Comparison of ENCODE assay signal across 26 mouse cellular contexts in genomic region chr4:149150721-149151120, GRCm38 (mm10). TPM values are rescaled to one million over a fixed set of nuclear protein-coding genes. Genes with fewer than 3 reads are reported as not detected.
DNase-seq lines count a peak whose midpoint lies in the region; ATAC-seq and TF ChIP-seq lines count a peak whose summit lies in the region.
"Had no signal": no experiment of that assay in that cellular context is flagged by ENCODE, and none has a peak within 500 bp of the region (broad histone marks: within the 10 kb centered on the region; RNA-seq: fewer than 3 reads in every experiment).

No protein-coding gene starts in this region.

- no peaks in the 10 kb centered on the region for H3K79me2 ChIP-seq in myocyte (ENCODE audit: control insufficient read depth, insufficient read depth)

- TF ChIP-seq POLR2A in myocyte (IDR thresholded peaks at IDR 0.05; ENCODE audit: insufficient read length, low read depth), result no peak

- no peak overlapping the region for H3K4me3 ChIP-seq in hindbrain, embryonic 12.5 days
- H3K4me3 ChIP-seq in hindbrain, embryonic 14.5 days (replicated peaks; ENCODE audit: low read length), result no peak overlapping the region
- no peak overlapping the region for H3K4me3 ChIP-seq in liver, embryonic 16.5 days (ENCODE audit: low read depth, low read length)
- H3K4me3 ChIP-seq in liver, embryonic 12.5 days, result no peak overlapping the region
- no peak overlapping the region for H3K4me3 ChIP-seq in brown adipose tissue, adult 24 weeks (ENCODE audit: insufficient read depth, low read depth, low read length)
- no peak overlapping the region for H3K4me3 ChIP-seq in myocyte
- H3K4me3 ChIP-seq: embryonic facial prominence, embryonic 12.5 days; embryonic facial prominence, embryonic 15.5 days; heart, embryonic 12.5 days; heart, embryonic 15.5 days; intestine, embryonic 15.5 days had no signal

- DNase-seq in hindbrain, embryonic 14.5 days (ENCODE audit: low spot score), result no peak
- no peak for DNase-seq in heart, postnatal 25 days (ENCODE audit: low spot score)
- DNase-seq: cerebellum, adult 11 months; cerebellum, adult 2 months; cerebellum, adult 9-11 months; cerebellum, postnatal 25 days; forebrain, postnatal 0 days; gastrocnemius, postnatal 36 days; heart, postnatal 10 days; heart, postnatal 4 days had no signal

- peaks cover 67% of the 10 kb centered on the region for H3K36me3 ChIP-seq in hindbrain, embryonic 12.5 days
- H3K36me3 ChIP-seq in hindbrain, embryonic 14.5 days (replicated peaks; ENCODE audit: control insufficient read depth, insufficient read depth), result peaks cover 68% of the 10 kb centered on the region
- peaks cover 27% of the 10 kb centered on the region for H3K36me3 ChIP-seq in liver, embryonic 16.5 days (ENCODE audit: control insufficient read depth, insufficient read depth)
- peaks cover 67% of the 10 kb centered on the region for H3K36me3 ChIP-seq in liver, embryonic 12.5 days
- H3K36me3 ChIP-seq in myocyte (ENCODE audit: control insufficient read depth, insufficient read depth), result peaks cover 41% of the 10 kb centered on the region

- intact Hi-C loops in heart, postnatal 25 days (cut with DNase I), result loop anchor here (10.0 kb wide), 1 partner anchor 464 kb away; no protein-coding TSS in a partner anchor

- 93% methylated on average over 11 of the region's 11 CpGs for WGBS in hindbrain, embryonic 12.5 days
- WGBS in hindbrain, embryonic 14.5 days, result 95% methylated on average over 11 of the region's 11 CpGs
- 74% methylated on average over 11 of the region's 11 CpGs for WGBS in liver, embryonic 16.5 days (ENCODE audit: insufficient replicate concordance)
- WGBS in liver, embryonic 12.5 days (ENCODE audit: insufficient replicate concordance), result 83% methylated on average over 11 of the region's 11 CpGs

- no peaks in the 10 kb centered on the region for H3K27me3 ChIP-seq in hindbrain, embryonic 12.5 days
- H3K27me3 ChIP-seq in hindbrain, embryonic 14.5 days (ENCODE audit: control insufficient read depth, insufficient read depth, low read length), result no peaks in the 10 kb centered on the region
- no peaks in the 10 kb centered on the region for H3K27me3 ChIP-seq in liver, embryonic 16.5 days (ENCODE audit: control insufficient read depth, insufficient read depth, low read depth, low read length)
- no peaks in the 10 kb centered on the region for H3K27me3 ChIP-seq in liver, embryonic 12.5 days (replicated peaks)
- no peaks in the 10 kb centered on the region for H3K27me3 ChIP-seq in myocyte (ENCODE audit: control insufficient read depth, insufficient read depth, insufficient read length)
- H3K27me3 ChIP-seq: embryonic facial prominence, embryonic 12.5 days; embryonic facial prominence, embryonic 15.5 days; heart, embryonic 12.5 days; heart, embryonic 15.5 days; intestine, embryonic 15.5 days had no signal

- H3K9ac ChIP-seq in hindbrain, embryonic 12.5 days, result 0 out of 2 replicates have a peak overlapping the region, but pooled peaks have one; percentile 8
- no peak overlapping the region for H3K9ac ChIP-seq in hindbrain, embryonic 14.5 days
- H3K9ac ChIP-seq in liver, embryonic 16.5 days (ENCODE audit: low read depth, low read length), result no peak overlapping the region
- no peak overlapping the region for H3K9ac ChIP-seq in liver, embryonic 12.5 days
- H3K9ac ChIP-seq: embryonic facial prominence, embryonic 12.5 days; embryonic facial prominence, embryonic 15.5 days; forebrain, postnatal 0 days; heart, embryonic 12.5 days; heart, embryonic 15.5 days; intestine, embryonic 15.5 days had no signal

- no peaks in the 10 kb centered on the region for H3K9me3 ChIP-seq in hindbrain, embryonic 12.5 days (replicated peaks)
- no peaks in the 10 kb centered on the region for H3K9me3 ChIP-seq in hindbrain, embryonic 14.5 days (ENCODE audit: control insufficient read depth, low read length)
- no peaks in the 10 kb centered on the region for H3K9me3 ChIP-seq in liver, embryonic 16.5 days (replicated peaks; ENCODE audit: control insufficient read depth, low read length)
- H3K9me3 ChIP-seq in liver, embryonic 12.5 days (replicated peaks), result no peaks in the 10 kb centered on the region
- H3K9me3 ChIP-seq: embryonic facial prominence, embryonic 12.5 days; embryonic facial prominence, embryonic 15.5 days; heart, embryonic 15.5 days; intestine, embryonic 15.5 days had no signal

- no peak overlapping the region; the same call in 1 of the 2 replicates for H3K27ac ChIP-seq in hindbrain, embryonic 12.5 days
- no peak overlapping the region for H3K27ac ChIP-seq in hindbrain, embryonic 14.5 days
- H3K27ac ChIP-seq in liver, embryonic 16.5 days (ENCODE audit: low read length), result peak overlapping the region; percentile 48; the same call in 1 of the 2 replicates
- no peak overlapping the region for H3K27ac ChIP-seq in liver, embryonic 12.5 days
- H3K27ac ChIP-seq in brown adipose tissue, adult 24 weeks (replicated peaks; ENCODE audit: low read depth, low read length), result 0 out of 2 replicates have a peak overlapping the region, but pooled peaks have one; percentile 13
- H3K27ac ChIP-seq: embryonic facial prominence, embryonic 12.5 days; embryonic facial prominence, embryonic 15.5 days; heart, embryonic 15.5 days; intestine, embryonic 15.5 days had no signal

- H3K4me2 ChIP-seq in hindbrain, embryonic 12.5 days (replicated peaks), result no peak overlapping the region
- H3K4me2 ChIP-seq in hindbrain, embryonic 14.5 days (replicated peaks), result no peak overlapping the region
- no peak overlapping the region for H3K4me2 ChIP-seq in liver, embryonic 16.5 days (ENCODE audit: low read depth, low read length)
- H3K4me2 ChIP-seq in liver, embryonic 12.5 days, result no peak overlapping the region
- H3K4me2 ChIP-seq in myocyte (ENCODE audit: low read depth), result no peak overlapping the region
- H3K4me2 ChIP-seq: embryonic facial prominence, embryonic 12.5 days; embryonic facial prominence, embryonic 15.5 days; heart, embryonic 12.5 days; heart, embryonic 15.5 days; intestine, embryonic 15.5 days had no signal

- no peak for ATAC-seq in hindbrain, embryonic 12.5 days (ENCODE audit: low FRiP score)
- ATAC-seq in hindbrain, embryonic 14.5 days (ENCODE audit: low FRiP score), result no peak
- no peak for ATAC-seq in liver, embryonic 16.5 days (ENCODE audit: low read depth)
- ATAC-seq in liver, embryonic 12.5 days, result no peak
- ATAC-seq: CD4-positive, CD25-positive, alpha-beta regulatory T cell, adult 4 months; forebrain, embryonic 14.5 days; forebrain, postnatal 0 days; hindbrain, embryonic 16.5 days; intestine, embryonic 15.5 days had no signal

- H3K4me1 ChIP-seq in hindbrain, embryonic 12.5 days, result 0 out of 2 replicates have a peak, but pooled peaks cover 3% of the 10 kb centered on the region
- H3K4me1 ChIP-seq in hindbrain, embryonic 14.5 days (replicated peaks; ENCODE audit: control insufficient read depth, insufficient read depth, low read length), result no peaks in the 10 kb centered on the region
- H3K4me1 ChIP-seq in liver, embryonic 16.5 days (ENCODE audit: control insufficient read depth, low read depth, low read length), result peaks cover 14% of the 10 kb centered on the region
- H3K4me1 ChIP-seq in liver, embryonic 12.5 days, result peaks cover 17% of the 10 kb centered on the region
- H3K4me1 ChIP-seq in brown adipose tissue, adult 24 weeks (ENCODE audit: control insufficient read depth, insufficient read depth, insufficient read length, low read length), result peaks cover 5% of the 10 kb centered on the region; the same call in 1 of the 2 replicates
- H3K4me1 ChIP-seq: embryonic facial prominence, embryonic 12.5 days had no signal

- no peak overlapping the region for H3ac ChIP-seq in myocyte (ENCODE audit: control insufficient read depth, insufficient read length)

RNA-seq across cellular contexts. Expression of gene Cenps, which starts 13.3 kb away (rescaled TPM):
- polyA plus RNA-seq in hindbrain, embryonic 12.5 days (2016; fragmentation: Nextera tagmentation; extraction: Ambion mirVana), result 32.4 and 32.9 TPM in 2 replicates
- polyA plus RNA-seq in hindbrain, embryonic 14.5 days (2014; fragmentation: Nextera tagmentation; extraction: Ambion mirVana), result 16.9 and 18.7 TPM in 2 replicates
- polyA plus RNA-seq in liver, embryonic 16.5 days (2015; fragmentation: Nextera tagmentation; extraction: Ambion mirVana), result 10.6 and 12.3 TPM in 2 replicates
- polyA plus RNA-seq in liver, embryonic 12.5 days (2016; fragmentation: Nextera tagmentation; extraction: Ambion mirVana), result 23.2 and 25.9 TPM in 2 replicates
- not detected in 2 replicates for polyA plus RNA-seq in brown adipose tissue, adult 24 weeks (2012; ENCODE audit: insufficient read depth, insufficient read length, missing spikeins)
- 7.3 TPM for polyA plus RNA-seq in myocyte (2012; fragmentation: generic; extraction: Trizol)
- total RNA-seq in heart, postnatal 25 days (2021), result 1 to 10 TPM; 7.8 to 8.9 TPM

RNA-seq across cellular contexts. Expression of gene Pgd, which starts 15.8 kb away (rescaled TPM):
- 116 and 123 TPM in 2 replicates for polyA plus RNA-seq in hindbrain, embryonic 12.5 days (2016; fragmentation: Nextera tagmentation; extraction: Ambion mirVana)
- 46.4 TPM in 2 replicates for polyA plus RNA-seq in hindbrain, embryonic 14.5 days (2014; fragmentation: Nextera tagmentation; extraction: Ambion mirVana)
- polyA plus RNA-seq in liver, embryonic 16.5 days (2015; fragmentation: Nextera tagmentation; extraction: Ambion mirVana), result 64.0 and 69.6 TPM in 2 replicates
- 88.5 and 91.3 TPM in 2 replicates for polyA plus RNA-seq in liver, embryonic 12.5 days (2016; fragmentation: Nextera tagmentation; extraction: Ambion mirVana)
- polyA plus RNA-seq in brown adipose tissue, adult 24 weeks (2012; ENCODE audit: insufficient read depth, insufficient read length, missing spikeins), result 583 and 610 TPM in 2 replicates
- polyA plus RNA-seq in myocyte (2012; fragmentation: generic; extraction: Trizol), result 162 TPM
- total RNA-seq in heart, postnatal 25 days (2021), result 10 to 100 TPM; 39.9 TPM

RNA-seq across cellular contexts. Expression of gene Cort, which starts 24.2 kb away (rescaled TPM):
- 0.34 and 0.36 TPM in 2 replicates for polyA plus RNA-seq in hindbrain, embryonic 12.5 days (2016; fragmentation: Nextera tagmentation; extraction: Ambion mirVana)
- polyA plus RNA-seq in hindbrain, embryonic 14.5 days (2014; fragmentation: Nextera tagmentation; extraction: Ambion mirVana), result 0.41 and 0.99 TPM in 2 replicates
- polyA plus RNA-seq in liver, embryonic 16.5 days (2015; fragmentation: Nextera tagmentation; extraction: Ambion mirVana), result not detected in 2 replicates
- polyA plus RNA-seq in liver, embryonic 12.5 days (2016; fragmentation: Nextera tagmentation; extraction: Ambion mirVana), result 0.35 TPM in 1 of 2 replicates, not detected in the other
- not detected in 2 replicates for polyA plus RNA-seq in brown adipose tissue, adult 24 weeks (2012; ENCODE audit: insufficient read depth, insufficient read length, missing spikeins)
- not detected for polyA plus RNA-seq in myocyte (2012; fragmentation: generic; extraction: Trizol)
- total RNA-seq in heart, postnatal 25 days (2021), result under 1 TPM in 1 of 2 experiments, not detected in 1; 0.39 TPM
- total RNA-seq: common myeloid progenitor, adult 5-6 weeks; gastrocnemius, postnatal 36 days; granulocyte monocyte progenitor cell, adult 5-6 weeks had no signal
- polyA plus RNA-seq: adrenal gland, adult 2 months; CD4-positive, CD25-positive, alpha-beta regulatory T cell, adult 4 months; embryonic facial prominence, embryonic 12.5 days; heart, embryonic 12.5 days; intestine, embryonic 15.5 days had no signal

RNA-seq across cellular contexts. Expression of gene Dffa, which starts 46.8 kb away (rescaled TPM):
- polyA plus RNA-seq in hindbrain, embryonic 12.5 days (2016; fragmentation: Nextera tagmentation; extraction: Ambion mirVana), result 30.2 and 30.6 TPM in 2 replicates
- polyA plus RNA-seq in hindbrain, embryonic 14.5 days (2014; fragmentation: Nextera tagmentation; extraction: Ambion mirVana), result 20.1 and 20.8 TPM in 2 replicates
- 16.0 and 17.0 TPM in 2 replicates for polyA plus RNA-seq in liver, embryonic 16.5 days (2015; fragmentation: Nextera tagmentation; extraction: Ambion mirVana)
- 24.4 and 25.3 TPM in 2 replicates for polyA plus RNA-seq in liver, embryonic 12.5 days (2016; fragmentation: Nextera tagmentation; extraction: Ambion mirVana)
- polyA plus RNA-seq in brown adipose tissue, adult 24 weeks (2012; ENCODE audit: insufficient read depth, insufficient read length, missing spikeins), result 7.8 and 11.3 TPM in 2 replicates
- 17.5 TPM for polyA plus RNA-seq in myocyte (2012; fragmentation: generic; extraction: Trizol)
- 10 to 100 TPM; 41.3 to 41.5 TPM for total RNA-seq in heart, postnatal 25 days (2021)

RNA-seq across cellular contexts. Expression of gene Pex14, which starts 51.0 kb away (rescaled TPM):
- polyA plus RNA-seq in hindbrain, embryonic 12.5 days (2016; fragmentation: Nextera tagmentation; extraction: Ambion mirVana), result 49.4 and 55.5 TPM in 2 replicates
- 46.7 and 47.0 TPM in 2 replicates for polyA plus RNA-seq in hindbrain, embryonic 14.5 days (2014; fragmentation: Nextera tagmentation; extraction: Ambion mirVana)
- 28.7 and 31.1 TPM in 2 replicates for polyA plus RNA-seq in liver, embryonic 16.5 days (2015; fragmentation: Nextera tagmentation; extraction: Ambion mirVana)
- 31.8 and 34.7 TPM in 2 replicates for polyA plus RNA-seq in liver, embryonic 12.5 days (2016; fragmentation: Nextera tagmentation; extraction: Ambion mirVana)
- polyA plus RNA-seq in brown adipose tissue, adult 24 weeks (2012; ENCODE audit: insufficient read depth, insufficient read length, missing spikeins), result 48.8 and 50.3 TPM in 2 replicates
- polyA plus RNA-seq in myocyte (2012; fragmentation: generic; extraction: Trizol), result 71.5 TPM
- 10 to 100 TPM; 19.4 to 20.1 TPM for total RNA-seq in heart, postnatal 25 days (2021)

Comparison
In these comparisons a context has a peak if more than half of its experiments do, and no peak if none do; other contexts are left out.
1. H3K27ac ChIP-seq: peak in liver, embryonic 16.5 days (single experiment) and brown adipose tissue, adult 24 weeks (single experiment); none in hindbrain, embryonic 12.5 days (single experiment), hindbrain, embryonic 14.5 days (single experiment) and liver, embryonic 12.5 days (single experiment).